Mouse (Mus musculus) macrophage (primary cell): ENCODE data around the gene Spata32. TPM values are rescaled to one million over a fixed set of nuclear protein-coding genes. Genes with fewer than 3 reads are reported as not detected.
A peak's percentile ranks its signal among the peaks of the same experiment; 100 is the strongest.

Experiments
- H3K27ac ChIP-seq: fragments of 350-480 bp; formaldehyde crosslinking; 2 replicates; pipeline ENCODE4 v1.9.0; 2021
- H3K36me3 ChIP-seq: fragments of 350-480 bp; formaldehyde crosslinking; 2 replicates; pipeline ENCODE4 v1.9.0; 2021; ENCODE audit errors: inconsistent target
- H3K4me3 ChIP-seq: fragments of 350-480 bp; formaldehyde crosslinking; 2 replicates; pipeline ENCODE4 v1.9.0; 2021; ENCODE audit errors: inconsistent target
- H3K79me2 ChIP-seq: fragments of 350-480 bp; formaldehyde crosslinking; 2 replicates; pipeline ENCODE4 v1.9.0; 2021; ENCODE audit errors: inconsistent target
- WGBS: methylation state at CpG from one replicate; pipeline ENCODE4 v1.1.7; 2026; ENCODE audit warnings: inconsistent platforms; ENCODE audit not compliant: missing documents; 5-methylcytosine and 5-hydroxymethylcytosine counted together
- polyA plus RNA-seq: library from polyadenylated mRNA; stranded (reverse); fragments of 250-400 nt; gene quantifications from 3 replicates; pipeline ENCODE4 v1.2.4, GENCODE M21; 2018; ENCODE audit warnings: inconsistent platforms
- total RNA-seq, 78 experiments: library from RNA; depleted of rRNA; stranded (reverse); fragments of 250-400 nt; gene quantifications; 1 replicate in 9 of 78; 2 replicates in 24 of 78; 3 replicates in 43 of 78; 4 replicates in 2 of 78; pipeline ENCODE4 v1.2.4; 2018; ENCODE audit warnings: inconsistent platforms in 56 of 78

Spata32 gene
- not detected for total RNA-seq (2018; cell fraction: chromatin; rRNA removed)
- total RNA-seq (2018; cell fraction: cytosol; rRNA removed), result not detected
- not detected for total RNA-seq (2018; cell fraction: nucleus; rRNA removed)
- polyA plus RNA-seq, result not detected in 3 replicates

DNA sequence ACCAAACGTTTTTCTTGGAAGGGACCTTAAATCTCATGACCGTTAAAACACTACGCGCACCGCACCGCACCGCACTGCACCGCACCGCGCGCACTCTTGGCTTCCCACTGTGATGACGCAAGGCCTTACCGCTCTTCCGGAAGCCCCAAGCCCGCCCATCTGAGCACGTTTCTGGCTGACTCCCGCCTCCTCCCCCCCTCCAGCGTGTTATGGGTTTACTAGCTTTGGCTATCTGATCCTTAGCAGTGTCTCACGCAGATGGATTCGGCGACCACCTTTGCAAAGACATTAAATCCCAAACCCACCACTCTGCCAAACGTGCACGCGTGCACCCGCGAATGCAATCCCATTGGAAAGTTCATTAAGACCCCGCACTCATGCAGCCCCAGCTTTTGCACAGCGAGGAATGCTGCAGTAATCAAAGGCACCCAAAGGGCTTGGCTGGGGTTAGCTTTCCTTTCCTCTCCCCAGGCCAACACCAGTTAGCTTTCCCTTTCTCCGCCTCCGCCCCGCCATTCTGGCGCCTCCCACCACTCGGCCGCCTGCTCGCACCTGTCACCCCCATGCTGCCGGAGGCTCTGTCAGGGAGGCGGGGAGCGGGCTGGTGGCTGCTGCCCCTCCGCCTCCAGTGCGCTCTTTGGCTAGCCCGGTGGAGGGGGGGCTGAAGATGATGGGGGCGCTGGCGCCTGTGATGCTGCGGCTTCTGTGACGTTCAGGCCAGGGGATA is at the start of gene Spata32:
Spata32 (minus strand) TSS at position 643 of the 727 bp plus-strand sequence.
- peaks cover 27% of the 10 kb centered on the region; the same call in 1 of the 2 replicates for H3K36me3 ChIP-seq
- WGBS, result 2% methylated on average over 37 of the region's 45 CpGs
- no peak within 1 kb of the TSS for H3K27ac ChIP-seq
- H3K79me2 ChIP-seq, result no peaks in the 10 kb centered on the region
- peak within 1 kb of the TSS; percentile 30 for H3K4me3 ChIP-seq

- Histone ChIP-seq H3K36me3 (no peaks in the 10 kb centered on the region), H3K4me3 (peak within 1 kb of the TSS; percentile 74), H3K79me2 (peaks cover 42% of the 10 kb centered on the region), H3K27ac (peak within 1 kb of the TSS; percentile 70)
- 3% methylated on average over 50 of the region's 55 CpGs for WGBS
Observed at GRCm38 (mm10) chr11:103267346-103268219, 49.4 kb upstream of the Spata32 start, which contains the start of gene Map3k14. Gene Map3k14 (minus strand): TSS chr11:103267472.

DNA sequence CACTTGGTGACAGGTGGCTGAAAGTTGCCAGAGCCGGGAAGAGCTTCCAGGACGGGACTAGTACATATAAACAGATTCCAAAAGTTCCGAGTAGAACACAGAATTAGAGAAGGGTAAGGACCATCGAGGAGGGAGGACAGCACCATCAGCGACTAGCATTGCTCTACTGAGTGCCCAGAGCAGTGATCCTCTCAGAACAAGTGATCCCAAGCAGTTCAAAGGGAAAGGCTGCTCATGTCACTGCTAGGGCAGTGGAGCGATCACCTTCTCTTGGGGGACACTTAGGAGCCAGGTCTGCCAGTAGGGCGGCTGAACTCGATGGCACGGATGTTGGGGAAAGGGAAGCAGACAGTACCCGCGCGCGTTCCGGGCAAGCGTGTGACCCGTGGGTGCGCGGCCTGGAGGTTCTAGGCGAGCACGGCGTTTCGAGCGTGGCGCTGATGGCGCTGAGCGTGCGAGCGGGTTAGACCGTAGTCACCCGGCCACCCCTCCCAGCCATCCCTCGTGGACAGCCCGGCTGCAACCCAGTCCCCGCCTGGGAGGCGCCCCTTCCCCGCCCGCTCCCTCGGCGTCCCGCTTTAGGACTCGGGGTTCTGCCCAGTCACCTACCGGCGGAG is 48.6 kb upstream of the Spata32 start:
- under 1% methylated on average over 38 of the region's 42 CpGs for WGBS
- Histone ChIP-seq H3K36me3 (no peaks in the 10 kb centered on the region), H3K79me2 (peaks cover 48% of the 10 kb centered on the region), H3K4me3 (peak overlapping the region; percentile 74), H3K27ac (peak overlapping the region; percentile 70)

- H3K4me3 ChIP-seq, result peak overlapping the region; percentile 74
- peaks cover 57% of the 10 kb centered on the region for H3K79me2 ChIP-seq
- no peaks in the 10 kb centered on the region for H3K36me3 ChIP-seq
- WGBS, result 20% methylated on average over 2 of the region's 2 CpGs
- H3K27ac ChIP-seq, result peak overlapping the region; percentile 89
Observed at GRCm38 (mm10) chr11:103265856-103266255, 47.6 kb upstream of the Spata32 start.

- peak overlapping the region; percentile 44 for H3K4me3 ChIP-seq
- WGBS, result under 1% methylated on average over 7 of the region's 7 CpGs
- H3K79me2 ChIP-seq, result peaks cover 64% of the 10 kb centered on the region
- H3K36me3 ChIP-seq, result no peaks in the 10 kb centered on the region
- H3K27ac ChIP-seq, result peak overlapping the region; percentile 89
Observed at GRCm38 (mm10) chr11:103265211-103265610, 47.0 kb upstream of the Spata32 start.

- H3K27ac ChIP-seq, result peak overlapping the region; percentile 89
- H3K79me2 ChIP-seq, result peaks cover 71% of the 10 kb centered on the region
- 1% methylated on average over 20 of the region's 20 CpGs for WGBS
- H3K4me3 ChIP-seq, result peak overlapping the region; percentile 44
- no peaks in the 10 kb centered on the region for H3K36me3 ChIP-seq
Observed at GRCm38 (mm10) chr11:103264427-103265005, 46.3 kb upstream of the Spata32 start.

DNA sequence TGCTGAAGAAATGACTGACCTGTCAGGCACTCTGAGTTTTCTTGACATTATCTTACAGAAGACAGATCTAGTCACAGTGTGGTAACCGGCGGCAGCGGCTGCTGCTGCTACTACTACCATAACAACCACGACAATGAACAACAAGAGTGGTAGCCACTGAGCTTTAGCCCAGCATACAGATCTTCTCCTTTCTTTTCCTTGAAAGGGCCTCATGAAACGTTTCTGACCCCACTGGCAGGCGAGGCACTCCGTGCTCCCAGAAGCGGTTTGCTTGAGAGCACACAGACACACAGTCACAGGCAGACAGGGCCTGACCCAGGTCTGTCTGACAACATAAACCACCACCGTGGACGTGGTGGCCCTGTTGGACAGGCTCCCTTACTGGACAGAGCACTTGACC is 45.3 kb upstream of the Spata32 start:
- 7% methylated on average over 10 of the region's 10 CpGs for WGBS
- Histone ChIP-seq H3K36me3 (no peaks in the 10 kb centered on the region), H3K79me2 (peaks cover 80% of the 10 kb centered on the region), H3K27ac (peak overlapping the region; percentile 89), H3K4me3 (peak overlapping the region; percentile 44)

DNA sequence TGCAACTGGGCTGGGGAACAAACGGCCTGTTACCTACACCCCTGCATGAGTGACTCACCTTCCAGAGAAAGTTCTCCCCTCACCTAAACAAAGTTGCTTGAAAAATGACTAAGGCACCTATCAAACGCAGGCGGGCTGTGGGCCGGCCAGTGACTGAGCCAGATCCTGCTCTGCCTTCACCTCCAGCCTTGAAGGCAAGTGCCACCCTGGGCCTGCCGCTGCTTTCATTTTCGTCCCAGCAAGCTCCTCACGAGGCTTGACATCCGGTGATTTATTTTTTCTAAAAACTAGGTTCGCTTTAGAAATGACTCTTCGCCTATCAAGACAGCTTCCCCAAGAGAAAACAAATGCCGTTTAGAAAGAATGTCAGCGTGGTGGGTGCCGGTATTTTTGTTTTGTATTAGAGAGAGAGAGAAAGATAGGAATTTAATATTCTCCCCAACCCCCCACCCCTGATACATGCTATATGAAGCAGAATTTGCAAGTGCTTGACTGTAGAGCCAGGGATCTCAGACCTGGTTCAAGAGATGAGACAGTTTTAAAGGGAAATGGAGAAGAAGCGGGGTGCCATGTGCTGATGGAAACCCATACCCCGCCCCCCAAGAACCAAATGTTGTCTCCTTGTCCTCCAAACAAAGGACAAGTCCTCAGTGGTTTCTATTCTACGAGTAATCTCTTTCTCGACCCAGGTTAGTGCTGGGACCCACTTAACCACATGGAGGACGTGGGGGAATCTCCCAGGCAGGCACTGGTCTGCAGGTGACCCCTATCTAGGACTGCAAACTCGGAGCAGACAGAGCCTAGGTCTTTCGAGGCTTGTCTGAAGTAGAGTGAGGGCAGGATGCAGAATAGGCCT is 44.4 kb upstream of the Spata32 start:
- H3K27ac ChIP-seq, result peak overlapping the region; percentile 89

DNA sequence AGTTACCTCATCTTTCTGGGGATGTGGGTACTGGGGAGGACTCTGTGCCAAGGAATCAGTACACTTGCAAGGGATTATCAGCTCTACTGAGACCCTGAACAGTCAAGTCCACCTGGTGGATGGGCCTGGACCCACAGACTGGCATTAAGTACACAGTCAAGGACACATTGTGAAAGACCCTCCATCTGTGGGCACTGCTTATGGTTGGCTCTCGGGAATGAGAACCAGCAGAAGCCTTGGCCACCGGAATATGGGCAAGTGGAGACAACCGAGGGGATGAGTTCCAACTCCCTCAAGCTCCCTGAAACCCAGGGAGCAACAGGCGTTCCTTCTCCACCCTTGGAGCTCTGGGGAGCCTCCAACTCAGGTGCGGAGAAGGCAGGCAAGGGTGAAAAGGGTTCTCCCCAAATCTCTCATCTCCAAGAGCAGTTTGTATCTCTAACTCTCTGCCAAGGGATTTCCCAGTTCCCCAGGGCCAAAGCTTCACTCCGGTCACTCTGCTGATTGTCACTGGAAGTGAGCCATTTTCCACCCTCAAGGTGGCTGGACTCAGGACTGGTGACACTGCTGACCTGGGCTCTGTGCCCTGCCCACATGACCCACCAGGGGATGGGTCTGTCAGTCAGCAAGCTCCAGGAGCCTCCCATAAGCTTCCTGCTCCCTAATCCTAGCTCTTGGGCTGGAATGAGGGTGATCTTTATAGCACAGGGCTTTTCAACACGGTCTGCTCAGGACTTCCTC is 43.6 kb upstream of the Spata32 start:
- Histone ChIP-seq H3K36me3 (no peaks in the 10 kb centered on the region), H3K27ac (peak overlapping the region; percentile 89), H3K4me3 (peak overlapping the region; percentile 44), H3K79me2 (peaks cover 97% of the 10 kb centered on the region)
- 76% methylated on average over 7 of the region's 7 CpGs for WGBS

More for the DNA sequence above, 44.4 kb upstream of the Spata32 start:
- Histone ChIP-seq H3K4me3 (peak overlapping the region; percentile 44), H3K79me2 (peaks cover 90% of the 10 kb centered on the region), H3K36me3 (no peaks in the 10 kb centered on the region)
- 4% methylated on average over 20 of the region's 20 CpGs for WGBS

DNA sequence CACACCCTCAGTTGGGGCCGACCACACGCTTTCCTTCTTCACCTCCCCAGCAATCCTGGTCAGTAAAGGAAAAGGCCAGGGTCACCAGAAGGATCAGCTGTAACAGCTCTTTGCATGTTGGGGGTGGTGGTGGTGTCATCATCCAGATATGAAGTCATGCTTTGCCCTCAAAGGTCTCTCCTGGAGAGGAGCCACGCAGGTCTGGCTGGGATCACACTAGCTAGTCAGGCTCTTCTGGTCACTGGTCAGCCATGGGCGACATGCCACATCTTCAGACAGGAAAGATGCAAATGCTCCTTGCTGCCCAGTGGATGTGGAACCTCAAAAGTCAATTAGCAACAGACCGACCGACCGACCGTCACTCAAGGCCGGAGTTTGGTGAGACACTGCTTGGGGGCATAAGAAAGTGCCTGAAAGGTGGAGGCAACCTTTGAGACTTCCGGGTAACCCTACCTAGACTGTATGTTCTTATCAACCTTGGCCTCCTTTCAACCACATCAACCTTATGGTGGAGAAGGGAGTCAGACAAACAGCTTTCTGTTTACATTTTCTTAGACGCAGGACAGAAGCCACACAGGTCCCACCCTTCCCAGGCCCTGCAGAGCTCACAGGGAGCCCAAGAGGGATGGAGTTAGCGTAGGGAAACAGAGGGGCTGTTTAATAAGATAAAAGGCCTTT is 42.4 kb upstream of the Spata32 start:
- Histone ChIP-seq H3K79me2 (peaks cover 97% of the 10 kb centered on the region), H3K27ac (no peak overlapping the region)
- 94% methylated on average over 12 of the region's 12 CpGs for WGBS

DNA sequence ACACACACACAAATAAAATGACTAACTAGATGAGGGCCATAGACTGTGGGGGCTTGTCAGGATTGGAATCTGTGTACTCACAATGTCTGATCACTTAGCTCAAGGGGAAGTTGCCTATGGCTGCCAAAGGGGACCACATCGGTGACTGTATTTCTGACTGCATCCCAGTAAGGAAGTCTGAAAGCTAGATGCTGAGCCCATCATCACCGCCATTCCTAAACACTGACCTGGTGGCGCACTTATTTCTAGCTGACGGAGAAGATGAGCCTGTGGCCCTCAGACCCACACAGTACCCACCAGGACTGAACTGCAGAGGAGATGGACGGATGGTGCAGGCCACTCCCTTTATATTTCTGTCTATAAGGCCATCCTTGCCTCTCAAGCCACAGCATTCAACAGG is 41.8 kb upstream of the Spata32 start:
- Histone ChIP-seq H3K27ac (no peak overlapping the region), H3K36me3 (no peaks in the 10 kb centered on the region), H3K4me3 (no peak overlapping the region), H3K79me2 (peaks cover 97% of the 10 kb centered on the region)
- 76% methylated on average over 5 of the region's 5 CpGs for WGBS

More for the DNA sequence above, 42.4 kb upstream of the Spata32 start:
- no peak overlapping the region for H3K4me3 ChIP-seq
- H3K36me3 ChIP-seq, result no peaks in the 10 kb centered on the region

DNA sequence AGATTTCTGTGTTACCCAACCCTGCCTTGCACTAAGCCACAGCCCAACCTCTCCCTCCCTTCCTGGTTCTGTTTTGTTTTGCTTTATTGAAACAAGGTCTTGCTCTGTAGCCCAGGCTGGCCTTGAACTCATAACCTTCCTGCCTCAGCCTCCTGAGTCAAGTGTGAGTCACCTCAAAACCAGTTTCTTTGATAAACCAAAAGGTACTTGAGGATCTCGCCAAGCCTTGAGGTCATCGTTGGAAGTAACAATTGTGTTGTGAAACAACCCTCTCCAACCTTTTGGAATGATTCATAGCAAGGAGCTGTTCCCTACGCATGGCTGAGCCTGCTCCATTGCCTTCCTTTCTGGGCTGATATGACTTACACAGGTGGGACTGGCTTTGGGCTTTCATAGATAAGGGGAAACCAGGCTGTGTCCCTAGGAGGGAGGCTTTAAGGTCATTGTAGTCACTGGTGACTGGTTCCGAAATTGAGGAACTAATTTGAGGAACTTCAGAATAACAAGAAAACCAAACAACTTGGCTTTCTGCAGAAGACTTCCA is 39.8 kb upstream of the Spata32 start:
- Histone ChIP-seq H3K36me3 (no peaks in the 10 kb centered on the region), H3K4me3 (no peak overlapping the region), H3K79me2 (peaks cover 97% of the 10 kb centered on the region), H3K27ac (peak overlapping the region; percentile 70)
- 13% methylated on average over 3 of the region's 4 CpGs for WGBS
